Mouse (Mus musculus) embryonic fibroblast, embryonic 13.5 days (primary cell): ENCODE data around the gene Ralgps2.

Experiments
- CTCF ChIP-seq: IDR thresholded peaks from 2 replicates; pipeline ENCODE4 v1.5.1; 2011; ENCODE audit warnings: mild to moderate bottlenecking, control low read depth, low read length, moderate library complexity, borderline replicate concordance; ENCODE audit not compliant: insufficient read depth
- POLR2A ChIP-seq: IDR thresholded peaks from 2 replicates; pipeline ENCODE4 v1.6.1; 2011; ENCODE audit warnings: low read depth, mild to moderate bottlenecking, control low read depth, low read length, moderate library complexity

GRCm38 (mm10) chr1:156923511-156923910 lies 15.9 kb downstream of the Ralgps2 start:
- TF ChIP-seq POLR2A (no peak), CTCF (no peak)
